Mouse (Mus musculus) splenic B cell, adult 2 months (primary cell): Measurements from ENCODE around the gene Snd1.

Experiments used
- DNase-seq: peaks from one replicate; pipeline ENCODE4 v3.0.0-alpha.2; 2011; ENCODE audit warnings: low read depth, low spot score
- H3K27me3 ChIP-seq: 2 replicates; pipeline ENCODE4 v1.6.1; 2012; ENCODE audit warnings: mild to moderate bottlenecking, low read length, moderate library complexity, mixed read lengths; ENCODE audit not compliant: control insufficient read depth, poor library complexity, insufficient read depth, severe bottlenecking
- H3K36me3 ChIP-seq: 2 replicates; pipeline ENCODE4 v1.6.1; 2012; ENCODE audit warnings: mild to moderate bottlenecking, low read length, moderate library complexity, mixed read lengths; ENCODE audit not compliant: control insufficient read depth, poor library complexity, insufficient read depth, severe bottlenecking

Snd1 gene

DNA sequence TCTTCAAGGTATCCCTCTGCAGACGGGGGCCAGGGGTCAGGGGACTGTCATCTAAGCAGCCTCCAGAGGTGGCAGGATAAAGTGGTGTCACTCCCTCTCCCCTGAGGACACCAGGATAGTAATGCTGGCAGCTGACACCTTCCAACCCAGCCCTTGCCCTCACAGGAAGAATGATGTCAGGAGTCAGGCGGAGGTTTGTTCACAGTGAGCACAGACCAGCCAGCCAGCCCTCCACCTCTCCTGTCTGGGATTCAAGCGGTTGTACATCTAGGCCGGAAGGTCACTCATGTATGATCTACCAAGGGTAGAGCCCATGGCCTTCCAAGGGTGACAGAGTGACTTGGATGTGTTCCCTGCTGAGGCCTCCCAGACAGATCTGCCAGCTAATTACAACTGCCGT lies 408.6 kb downstream of the Snd1 start:
- DNase-seq = no peak
- Histone ChIP-seq H3K27me3 (no peaks in the 10 kb centered on the region), H3K36me3 (peaks cover under 1% of the 10 kb centered on the region)

DNA sequence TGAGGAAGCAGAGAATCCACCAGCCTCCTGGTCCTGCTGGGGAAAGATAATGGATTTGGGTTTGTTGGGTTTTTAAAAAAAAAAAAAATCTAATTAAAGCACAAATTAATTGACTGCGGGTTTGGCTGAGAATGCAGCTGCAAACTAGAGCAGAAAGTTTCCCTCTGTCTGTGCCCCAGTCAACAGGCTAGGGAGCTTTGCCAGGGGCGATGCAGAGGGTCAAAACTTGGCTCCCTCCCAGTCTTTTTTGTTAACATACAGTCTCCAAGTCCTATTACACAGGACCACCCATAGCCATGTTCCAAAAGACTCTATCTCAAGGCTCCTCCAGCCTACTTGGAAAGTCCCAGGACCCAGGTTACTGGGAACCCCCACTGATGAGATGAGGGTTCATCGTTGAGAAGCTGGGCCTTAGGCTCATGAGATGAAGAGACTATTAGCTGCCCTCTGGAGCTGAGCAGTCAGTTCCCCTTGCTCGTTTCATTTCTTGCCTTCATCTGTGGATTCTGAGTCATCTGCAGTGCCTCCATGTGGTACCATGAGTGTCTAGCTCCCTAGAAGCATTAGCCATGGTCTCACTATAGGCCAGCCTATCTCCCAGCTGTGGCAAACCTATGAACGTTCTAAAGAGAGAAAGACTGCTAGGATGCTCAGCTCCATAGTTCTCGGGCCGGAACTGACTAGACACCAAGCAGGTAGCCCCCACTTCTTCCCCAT lies 411.9 kb downstream of the Snd1 start:
- no peak for DNase-seq
- Histone ChIP-seq H3K36me3 (peaks cover 4% of the 10 kb centered on the region), H3K27me3 (no peaks in the 10 kb centered on the region)

DNA sequence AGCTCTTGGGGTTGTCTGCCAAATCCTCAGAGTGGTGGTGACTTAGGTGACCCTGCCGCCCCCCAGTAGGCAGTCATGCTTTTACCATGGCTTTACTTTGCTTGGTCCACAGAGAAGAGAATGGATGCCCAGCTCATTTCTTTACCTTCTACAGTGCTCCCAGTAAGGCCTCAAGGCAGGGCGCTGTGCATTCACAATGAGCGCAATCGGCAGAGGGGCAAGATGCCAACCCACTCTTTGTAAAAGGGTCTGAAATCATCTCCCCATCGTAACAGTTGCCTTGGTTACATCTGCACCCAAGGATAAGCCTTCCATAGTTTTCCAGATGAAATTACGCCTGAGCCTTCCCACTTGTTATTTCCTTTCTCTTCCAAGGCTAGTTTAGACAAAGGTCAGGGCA lies 415.5 kb downstream of the Snd1 start:
- Histone ChIP-seq H3K27me3 (no peaks in the 10 kb centered on the region), H3K36me3 (peaks cover 4% of the 10 kb centered on the region)
- no peak for DNase-seq

DNA sequence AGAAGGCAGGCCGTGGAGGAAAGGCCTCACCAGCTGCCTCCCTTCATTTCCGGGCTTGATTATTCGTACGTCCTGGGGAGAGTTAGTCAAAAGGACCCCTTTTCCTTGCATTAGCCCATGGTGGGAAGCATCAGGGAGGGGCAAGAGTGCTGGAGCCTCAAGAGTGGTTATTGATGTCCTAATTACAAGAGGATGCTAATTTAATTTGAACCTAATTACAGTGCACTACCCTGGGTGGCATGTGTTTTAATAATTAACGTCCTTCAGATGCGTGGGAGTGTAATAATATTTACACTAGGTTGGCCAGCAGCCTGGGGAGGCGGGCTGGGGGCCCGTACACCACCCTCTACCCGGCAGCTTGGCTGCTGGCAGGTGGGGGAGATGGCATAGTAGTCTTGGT lies 416.5 kb downstream of the Snd1 start:
- Histone ChIP-seq H3K27me3 (no peaks in the 10 kb centered on the region), H3K36me3 (peaks cover 4% of the 10 kb centered on the region)
- DNase-seq = no peak

DNA sequence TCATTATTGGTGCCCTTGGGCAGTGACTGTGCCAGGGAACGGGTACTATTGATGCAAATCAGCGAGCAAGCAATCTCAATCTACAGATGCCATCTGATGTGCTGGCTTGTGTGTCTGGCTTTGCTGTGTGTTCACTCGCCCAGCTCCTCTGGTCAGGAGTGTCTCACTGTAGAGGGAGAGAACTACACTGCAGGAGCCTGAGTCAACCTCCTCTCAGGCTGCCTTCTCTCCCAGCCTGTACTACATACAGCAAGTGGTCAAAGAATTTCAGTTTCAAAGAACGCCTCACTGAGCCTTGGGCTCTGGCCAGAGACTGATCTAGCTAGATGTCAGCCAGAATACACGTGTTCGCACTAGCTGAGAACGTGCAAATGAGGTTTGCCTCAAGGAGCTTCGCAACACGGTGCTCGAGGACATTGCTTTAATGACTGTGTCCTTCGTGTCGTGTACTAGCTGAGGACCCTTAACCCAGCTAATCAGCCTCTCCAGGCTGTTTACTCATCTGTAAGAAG lies 420.1 kb downstream of the Snd1 start:
- Histone ChIP-seq H3K27me3 (no peaks in the 10 kb centered on the region), H3K36me3 (no peaks in the 10 kb centered on the region)
- DNase-seq = no peak

DNA sequence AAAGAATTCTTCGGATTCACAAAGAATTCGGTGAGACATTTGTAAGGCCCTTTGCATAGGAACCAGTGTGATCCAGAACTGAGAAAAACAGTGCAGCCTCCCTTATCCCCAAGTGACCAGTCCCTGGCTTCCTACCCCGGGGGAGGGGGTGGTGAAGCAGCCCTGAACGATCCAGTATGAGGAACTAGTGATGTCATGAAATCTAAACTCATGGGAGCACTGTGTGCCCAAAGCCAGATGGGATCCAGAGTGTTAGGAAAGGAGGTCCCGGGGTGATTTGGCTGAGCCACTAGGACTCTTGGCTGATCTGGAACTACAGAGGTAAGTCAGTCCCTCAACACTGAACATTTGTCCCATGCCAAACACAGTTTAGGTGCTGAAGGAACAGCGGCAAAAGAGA lies 420.8 kb downstream of the Snd1 start:
- no peak for DNase-seq
- Histone ChIP-seq H3K36me3 (no peaks in the 10 kb centered on the region), H3K27me3 (no peaks in the 10 kb centered on the region)

DNA sequence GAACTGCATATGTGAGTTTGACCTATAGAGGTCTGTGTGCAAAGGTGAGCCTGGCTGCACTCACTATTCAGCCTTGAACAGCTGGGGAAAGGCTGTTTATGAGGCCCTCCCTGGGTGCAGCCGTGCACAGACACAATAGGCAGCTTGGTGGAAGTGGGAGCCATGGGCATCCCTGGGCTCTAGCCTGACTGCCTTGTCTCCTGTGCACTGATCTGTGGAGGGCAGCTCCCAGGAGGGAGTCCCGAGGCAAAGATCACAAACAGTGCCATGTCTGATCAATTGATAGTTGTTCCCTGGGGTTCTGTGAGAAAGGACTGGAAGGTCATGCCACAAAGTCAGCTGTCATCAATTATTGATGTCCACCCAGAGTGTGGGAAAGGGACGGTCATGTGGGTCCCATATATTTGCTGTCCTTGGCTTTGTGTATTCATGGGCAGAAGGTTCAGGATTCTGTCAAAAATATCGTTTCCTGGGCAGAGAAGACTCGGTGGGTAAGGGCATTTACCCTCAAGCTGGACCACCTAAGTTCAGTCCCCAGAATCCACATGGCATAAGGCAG lies 421.9 kb downstream of the Snd1 start:
- no peaks in the 10 kb centered on the region for H3K27me3 ChIP-seq
- DNase-seq = no peak
- H3K36me3 ChIP-seq = no peaks in the 10 kb centered on the region

DNA sequence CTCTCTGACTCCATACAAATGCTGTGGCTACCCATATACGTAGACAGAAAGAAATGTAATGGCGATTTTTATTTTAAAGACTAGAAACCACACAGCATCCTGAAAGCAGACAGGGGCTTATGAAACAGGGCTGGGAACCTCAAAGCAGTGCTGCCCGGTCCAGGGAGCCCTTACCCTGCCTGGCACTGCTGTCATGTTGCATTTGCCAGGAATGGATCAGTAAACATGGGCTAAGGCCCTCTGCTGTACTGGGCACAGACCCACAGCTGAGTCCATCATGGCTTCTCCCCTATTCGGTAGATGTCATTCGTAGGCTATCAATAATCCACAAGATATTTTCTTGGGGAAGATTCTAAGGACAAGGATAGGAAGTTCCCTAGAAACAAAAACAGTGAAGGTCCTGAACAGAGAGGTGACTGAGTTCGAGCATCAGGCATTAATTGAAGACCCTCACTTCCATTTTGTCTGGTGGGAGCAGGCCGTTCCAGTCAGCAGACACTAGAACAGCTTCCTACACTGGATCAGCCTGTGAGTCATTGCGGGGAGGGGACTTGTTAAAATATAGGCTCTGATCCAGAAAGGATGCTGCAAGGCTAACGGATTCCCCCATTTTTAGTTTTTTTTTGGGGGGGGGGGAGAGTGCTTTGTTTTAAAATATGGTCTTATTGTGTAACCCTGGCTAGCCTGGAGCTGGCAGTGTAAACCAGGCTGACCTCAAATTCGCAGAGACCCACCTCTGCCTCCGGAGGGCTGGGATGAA lies 422.6 kb downstream of the Snd1 start:
- DNase-seq = no peak
- Histone ChIP-seq H3K36me3 (no peaks in the 10 kb centered on the region), H3K27me3 (no peaks in the 10 kb centered on the region)

DNA sequence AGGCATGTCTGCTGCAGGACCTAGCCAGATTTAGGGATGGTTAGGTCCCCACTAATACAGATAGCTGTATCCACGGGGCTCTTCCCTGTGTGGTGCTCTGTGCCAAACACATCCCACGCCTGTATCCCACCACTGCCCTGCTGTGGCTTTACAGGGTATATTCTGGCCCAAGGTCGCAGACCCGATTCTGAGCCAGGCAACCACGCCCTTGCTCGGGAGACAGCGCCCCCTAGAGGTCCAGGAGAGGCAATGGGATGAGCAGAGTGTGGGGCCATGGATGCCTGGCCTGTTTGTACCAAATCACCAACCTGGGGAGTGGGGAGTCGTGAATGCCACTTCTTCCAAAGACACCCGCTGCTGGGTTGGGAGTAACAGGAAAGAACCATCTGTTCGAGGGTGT lies 423.9 kb downstream of the Snd1 start:
- peak; percentile 48 for DNase-seq
- no peaks in the 10 kb centered on the region for H3K36me3 ChIP-seq
- H3K27me3 ChIP-seq = no peaks in the 10 kb centered on the region

DNA sequence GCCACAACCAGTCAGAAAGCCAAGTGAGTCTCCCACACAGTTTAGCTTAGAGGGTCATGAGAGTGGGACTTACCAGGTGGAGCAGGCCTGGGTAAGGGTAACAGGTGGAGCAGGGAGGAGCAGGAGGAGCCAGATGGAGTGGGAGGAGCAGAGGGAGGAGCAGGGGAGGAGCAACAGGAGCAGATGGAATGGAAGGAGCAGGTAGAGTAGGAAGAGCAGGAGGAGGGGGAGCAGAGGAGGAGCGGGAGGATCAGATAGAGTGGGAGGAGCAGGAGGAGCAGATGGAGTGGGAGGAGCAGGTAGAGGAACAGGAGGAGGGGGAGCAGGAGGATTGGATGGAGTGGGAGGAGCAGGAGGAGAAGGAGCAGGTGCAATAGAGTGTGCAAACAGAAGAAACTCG lies 427.6 kb downstream of the Snd1 start:
- H3K36me3 ChIP-seq = no peaks in the 10 kb centered on the region
- DNase-seq = no peak
- H3K27me3 ChIP-seq = no peaks in the 10 kb centered on the region

DNA sequence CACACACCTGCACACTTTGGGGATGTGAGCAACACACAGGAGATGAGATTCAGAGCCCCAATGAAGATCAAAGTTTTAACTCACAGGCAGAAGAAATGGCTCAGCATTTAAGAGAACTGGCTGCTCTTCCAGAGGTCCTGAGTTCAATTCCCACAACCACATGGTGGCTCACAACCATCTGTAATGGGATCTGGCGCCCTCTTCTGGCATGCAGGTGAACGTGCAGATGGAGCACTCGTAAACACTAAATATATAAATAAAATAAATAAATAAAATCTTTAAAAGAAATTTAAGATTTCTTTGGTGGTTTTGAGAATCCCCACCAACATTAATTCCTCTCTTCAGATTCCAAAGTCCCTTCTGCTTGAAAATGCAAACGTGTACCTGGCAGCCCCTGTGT lies 429.5 kb downstream of the Snd1 start:
- no peaks in the 10 kb centered on the region for H3K36me3 ChIP-seq
- peak; percentile 6 for DNase-seq
- no peaks in the 10 kb centered on the region for H3K27me3 ChIP-seq

DNA sequence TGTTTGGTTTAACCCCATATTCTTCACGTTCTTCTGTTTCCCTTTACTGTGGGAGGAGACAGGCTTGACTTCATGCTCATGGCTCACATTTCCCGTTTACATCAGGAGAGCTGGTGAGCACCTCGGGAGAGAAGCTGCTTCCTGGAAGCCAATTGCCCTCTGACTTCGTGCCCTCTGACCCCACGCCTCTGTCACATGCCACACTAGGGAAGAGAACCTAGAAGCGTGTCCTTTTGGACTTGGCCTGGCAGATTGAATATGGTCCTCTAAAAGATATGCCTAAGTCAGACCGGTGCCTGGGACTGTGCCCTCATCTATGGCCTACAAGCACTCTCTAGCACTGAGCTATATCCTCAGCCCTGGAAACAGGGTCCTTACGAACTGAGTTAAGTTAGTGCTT lies 430.4 kb downstream of the Snd1 start:
- DNase-seq = no peak
- Histone ChIP-seq H3K36me3 (no peaks in the 10 kb centered on the region), H3K27me3 (no peaks in the 10 kb centered on the region)

DNA sequence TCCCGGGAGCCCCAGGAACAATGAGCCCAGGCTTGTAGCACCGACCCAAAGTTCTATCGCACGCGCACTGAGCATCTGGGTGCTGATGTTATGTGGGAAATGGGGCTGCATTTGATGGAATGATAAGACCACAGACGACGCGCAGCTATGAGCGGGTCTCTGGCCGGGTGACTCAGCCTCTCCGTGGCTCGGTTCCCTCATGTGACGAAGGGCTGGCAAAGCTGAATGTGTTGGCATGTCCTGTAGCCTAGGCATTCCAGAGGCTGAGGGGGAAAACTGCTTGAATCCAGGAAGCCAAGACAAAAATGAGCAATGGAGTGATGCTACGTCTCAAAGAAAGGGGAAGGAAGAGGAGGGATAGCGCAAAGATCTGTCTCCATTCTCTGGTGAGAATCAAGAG lies 434.9 kb downstream of the Snd1 start:
- H3K36me3 ChIP-seq = no peaks in the 10 kb centered on the region
- DNase-seq = no peak

DNA sequence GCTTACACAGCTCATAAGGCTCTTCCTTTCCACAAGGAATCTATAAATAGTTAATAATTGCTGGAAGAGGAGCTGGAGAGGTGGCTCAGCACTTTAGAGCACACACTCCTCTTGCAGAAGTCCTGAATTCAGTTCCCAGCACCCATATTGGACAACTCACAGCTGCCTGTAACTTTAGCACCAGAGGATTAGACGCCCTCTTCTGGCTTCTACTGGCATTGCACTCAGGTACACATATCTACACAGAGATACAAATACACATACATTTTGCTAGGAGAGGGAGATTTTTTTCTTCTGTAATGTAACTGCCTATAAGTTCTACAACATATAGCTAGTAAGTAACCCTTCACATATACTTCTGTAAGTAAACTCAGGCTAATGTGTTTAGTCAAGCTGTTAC lies 440.0 kb downstream of the Snd1 start:
- Histone ChIP-seq H3K27me3 (no peaks in the 10 kb centered on the region; the same call in 1 of the 2 replicates), H3K36me3 (no peaks in the 10 kb centered on the region)
- DNase-seq = peak; percentile 13

More for the DNA sequence above, 434.9 kb downstream of the Snd1 start:
- H3K27me3 ChIP-seq = no peaks in the 10 kb centered on the region; the same call in 1 of the 2 replicates

DNA sequence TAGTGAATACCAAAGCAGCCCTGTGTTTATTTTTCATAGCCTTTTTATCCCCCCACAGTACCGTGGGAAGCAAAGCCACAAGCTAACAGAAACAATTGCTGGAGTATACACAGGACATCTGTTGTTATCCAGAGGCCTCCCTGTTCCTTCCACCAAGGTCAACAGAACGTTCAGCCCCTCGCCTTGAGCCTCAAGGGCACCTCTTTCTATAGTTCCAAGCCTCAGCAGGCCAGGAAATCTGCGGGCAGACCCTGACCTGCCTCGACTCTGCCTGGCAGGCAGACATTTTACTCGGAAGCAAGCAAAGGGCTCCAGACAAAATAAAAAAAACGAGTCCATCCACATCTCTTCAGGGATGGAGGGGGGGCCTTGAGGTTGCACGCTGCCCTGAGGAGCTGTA lies 441.7 kb downstream of the Snd1 start:
- Histone ChIP-seq H3K27me3 (no peaks in the 10 kb centered on the region), H3K36me3 (no peaks in the 10 kb centered on the region)
- no peak for DNase-seq
